Mouse (Mus musculus) liver, embryonic 15.5 days (tissue): Measurements from ENCODE around the gene Tbca. TPM values are rescaled to one million over a fixed set of nuclear protein-coding genes. Genes with fewer than 3 reads are reported as not detected.

Source experiments
- ATAC-seq: fragments of 200-750 bp; cut with Nextera tagmentation; 2 replicates; pipeline ENCODE4 v1.8.0; 2017; ENCODE audit warnings: moderate number of reproducible peaks, mild to moderate bottlenecking, moderate library complexity; ENCODE audit not compliant: insufficient read depth
- H3K27ac ChIP-seq: fragments of 300-500 bp; sonication (generic); replicated peaks from 2 replicates; pipeline ENCODE4 v1.5.1; 2015; ENCODE audit warnings: mild to moderate bottlenecking, inconsistent platforms
- H3K27me3 ChIP-seq: fragments of 300-500 bp; sonication (generic); 2 replicates; pipeline ENCODE4 v1.6.1; 2015; ENCODE audit warnings: mild to moderate bottlenecking, inconsistent platforms
- H3K36me3 ChIP-seq: fragments of 300-500 bp; sonication (generic); replicated peaks from 2 replicates; pipeline ENCODE4 v1.6.1; 2015; ENCODE audit warnings: moderate library complexity, mild to moderate bottlenecking, inconsistent platforms
- H3K4me1 ChIP-seq: fragments of 300-500 bp; sonication (generic); replicated peaks from 2 replicates; pipeline ENCODE4 v1.6.1; 2015; ENCODE audit warnings: inconsistent platforms
- H3K4me2 ChIP-seq: fragments of 300-500 bp; sonication (generic); 2 replicates; pipeline ENCODE4 v1.6.1; 2015; ENCODE audit warnings: moderate library complexity, mild to moderate bottlenecking, inconsistent platforms
- H3K4me3 ChIP-seq: fragments of 300-500 bp; sonication (generic); replicated peaks from 2 replicates; pipeline ENCODE4 v1.5.1; 2015; ENCODE audit warnings: mild to moderate bottlenecking, inconsistent platforms
- H3K9ac ChIP-seq: fragments of 300-500 bp; sonication (generic); 2 replicates; pipeline ENCODE4 v1.6.1; 2015; ENCODE audit warnings: moderate library complexity, mild to moderate bottlenecking, inconsistent platforms
- H3K9me3 ChIP-seq: fragments of 300-500 bp; sonication (generic); replicated peaks from 2 replicates; pipeline ENCODE4 v1.6.1; 2016; ENCODE audit warnings: inconsistent platforms
- WGBS: fragments of 180-500 bp; shearing (Covaris S2); methylation state at CpG from one replicate; pipeline ENCODE4 v1.1.7; 2015; ENCODE audit warnings: mixed read lengths; ENCODE audit not compliant: insufficient replicate concordance; 5-methylcytosine and 5-hydroxymethylcytosine counted together
- polyA plus RNA-seq: library from polyadenylated mRNA; unstranded; fragments of >200 nt; fragmentation: Nextera tagmentation; extraction: Ambion mirVana; gene quantifications from 2 replicates; pipeline ENCODE4 v1.2.1, GENCODE M21; 2015

Tbca gene
- polyA plus RNA-seq, 1 experiment from 2014 or later = 86.2 TPM

- no peaks in the 10 kb centered on the region for H3K9me3 ChIP-seq
- H3K27ac ChIP-seq = no peak overlapping the region
- H3K36me3 ChIP-seq = 0 out of 2 replicates have a peak, but pooled peaks cover 3% of the 10 kb centered on the region
- H3K4me1 ChIP-seq = no peaks in the 10 kb centered on the region
- no peak overlapping the region for H3K4me2 ChIP-seq
- WGBS = 50% methylated on average over 7 of the region's 7 CpGs
- no peaks in the 10 kb centered on the region; the same call in 1 of the 2 replicates for H3K27me3 ChIP-seq
- no peak for ATAC-seq
- H3K9ac ChIP-seq = no peak overlapping the region
- H3K4me3 ChIP-seq = no peak overlapping the region
These were observed 59.2 kb downstream of the Tbca start for GRCm38 (mm10) chr13:94847870-94848269.

DNA sequence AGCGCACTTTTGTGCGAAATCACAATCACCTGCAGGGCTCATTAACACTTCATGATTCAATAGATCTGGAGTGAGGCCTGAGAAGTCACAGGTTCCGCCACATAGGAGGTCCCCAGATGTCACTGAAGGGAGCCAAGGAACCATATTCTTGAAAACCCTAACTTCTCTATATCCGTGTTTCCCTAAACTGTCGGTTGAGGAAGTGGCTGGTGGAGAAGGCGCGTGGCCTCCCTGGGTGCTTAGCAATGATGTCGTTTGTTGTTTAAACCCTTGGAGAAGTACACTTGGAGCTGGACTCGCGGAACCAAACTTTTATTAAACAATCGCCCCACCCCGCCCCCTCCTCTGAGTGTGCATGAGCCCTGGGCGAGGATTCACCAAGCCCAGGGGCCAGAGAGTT is 60.6 kb downstream of the Tbca start:
- Histone ChIP-seq H3K9me3 (no peaks in the 10 kb centered on the region), H3K9ac (no peak overlapping the region), H3K27me3 (no peaks in the 10 kb centered on the region; the same call in 1 of the 2 replicates), H3K4me2 (no peak overlapping the region), H3K4me3 (no peak overlapping the region), H3K4me1 (no peaks in the 10 kb centered on the region), H3K36me3 (no peaks in the 10 kb centered on the region), H3K27ac (no peak overlapping the region)
- ATAC-seq = no peak
- 42% methylated on average over 13 of the region's 13 CpGs for WGBS

DNA sequence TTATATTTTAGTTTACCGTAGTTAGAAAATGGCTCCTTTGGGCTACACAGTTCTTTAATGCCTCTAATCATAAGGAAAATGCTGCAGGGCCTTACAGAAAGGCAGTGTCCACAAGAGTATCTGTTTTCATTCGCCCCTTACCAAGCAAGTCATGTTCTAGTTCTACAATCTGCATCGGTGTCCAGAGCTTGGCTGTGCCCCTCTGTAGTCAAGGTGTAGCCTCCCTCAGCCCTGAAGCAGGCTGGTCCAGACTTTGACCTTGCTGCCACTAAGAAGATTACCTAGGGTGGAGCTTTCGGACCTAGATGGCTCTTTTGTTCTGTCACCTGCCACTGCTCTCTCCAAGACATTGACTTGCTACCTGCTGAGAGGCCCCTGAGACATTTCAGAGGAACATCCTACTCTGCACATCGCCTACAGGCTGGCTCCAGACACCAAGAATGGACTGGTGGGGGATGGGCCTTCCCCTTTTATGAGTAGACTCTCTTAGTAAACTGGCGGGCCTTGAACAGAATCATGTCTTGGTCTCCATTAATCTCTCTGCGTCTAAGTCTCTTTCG is 69.4 kb downstream of the Tbca start:
- peaks cover 26% of the 10 kb centered on the region for H3K27me3 ChIP-seq
- no peaks in the 10 kb centered on the region for H3K9me3 ChIP-seq
- no peaks in the 10 kb centered on the region for H3K4me1 ChIP-seq
- H3K4me3 ChIP-seq = no peak overlapping the region
- no peak overlapping the region for H3K4me2 ChIP-seq
- 57% methylated on average over 8 of the region's 8 CpGs for WGBS
- H3K36me3 ChIP-seq = no peaks in the 10 kb centered on the region
- no peak for ATAC-seq
- H3K27ac ChIP-seq = no peak overlapping the region
- no peak overlapping the region for H3K9ac ChIP-seq

- H3K4me1 ChIP-seq = no peaks in the 10 kb centered on the region
- H3K4me3 ChIP-seq = no peak overlapping the region
- no peaks in the 10 kb centered on the region for H3K36me3 ChIP-seq
- peaks cover 36% of the 10 kb centered on the region for H3K27me3 ChIP-seq
- H3K9ac ChIP-seq = no peak overlapping the region
- no peaks in the 10 kb centered on the region for H3K9me3 ChIP-seq
- ATAC-seq = no peak
- H3K4me2 ChIP-seq = no peak overlapping the region
- no peak overlapping the region for H3K27ac ChIP-seq
- WGBS = 62% methylated on average over 8 of the region's 8 CpGs
These were observed 70.5 kb downstream of the Tbca start for GRCm38 (mm10) chr13:94859256-94859655.

DNA sequence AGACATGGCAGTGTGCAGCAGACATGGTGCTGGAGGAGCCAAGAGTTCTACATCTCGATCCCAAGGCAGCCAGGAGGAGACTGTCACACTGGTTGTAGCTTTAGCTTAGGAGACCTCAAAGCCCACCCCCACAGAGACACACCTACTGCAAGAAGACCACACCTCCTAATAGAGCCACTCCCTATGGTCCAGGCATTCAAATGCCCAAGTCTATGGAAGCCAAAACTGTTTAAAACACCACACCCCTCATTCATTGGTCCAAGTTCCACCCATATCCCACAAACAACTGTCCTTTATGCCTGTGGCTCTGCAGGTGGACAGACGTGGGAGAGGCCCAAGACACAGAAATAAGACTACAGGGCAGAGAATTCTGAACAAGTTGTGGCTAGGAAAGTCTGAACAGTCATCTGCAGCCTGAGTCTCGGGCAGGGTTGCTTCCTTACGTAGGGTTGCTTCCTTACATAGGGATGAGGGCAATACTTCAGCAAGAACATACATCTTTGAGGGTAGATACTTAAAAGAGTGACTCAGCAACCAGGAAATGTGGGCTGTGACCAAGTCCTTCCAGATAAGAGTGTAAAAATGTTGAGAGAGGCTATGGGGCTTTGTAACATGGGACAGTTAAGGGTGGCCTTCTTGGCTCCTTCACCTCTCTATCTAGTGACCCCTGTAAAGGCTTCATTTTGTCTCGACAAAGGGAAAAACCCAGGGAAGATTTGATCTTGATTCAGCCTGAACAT is 74.0 kb downstream of the Tbca start:
- Histone ChIP-seq H3K9ac (no peak overlapping the region), H3K36me3 (no peaks in the 10 kb centered on the region), H3K27me3 (peaks cover 64% of the 10 kb centered on the region), H3K27ac (no peak overlapping the region), H3K4me3 (no peak overlapping the region), H3K4me1 (no peaks in the 10 kb centered on the region), H3K9me3 (no peaks in the 10 kb centered on the region), H3K4me2 (no peak overlapping the region)
- no peak for ATAC-seq
- 22% methylated on average over 5 of the region's 5 CpGs for WGBS

- no peak for ATAC-seq
- Histone ChIP-seq H3K27me3 (peaks cover 97% of the 10 kb centered on the region), H3K4me1 (peaks cover 7% of the 10 kb centered on the region), H3K27ac (no peak overlapping the region), H3K4me2 (no peak overlapping the region), H3K9ac (no peak overlapping the region), H3K4me3 (no peak overlapping the region), H3K9me3 (no peaks in the 10 kb centered on the region), H3K36me3 (no peaks in the 10 kb centered on the region)
- WGBS = 22% methylated on average over 2 of the region's 2 CpGs
These were observed 78.2 kb downstream of the Tbca start for GRCm38 (mm10) chr13:94866906-94867305.

- Histone ChIP-seq H3K9me3 (no peaks in the 10 kb centered on the region), H3K27ac (no peak overlapping the region), H3K4me1 (peaks cover 7% of the 10 kb centered on the region), H3K4me2 (no peak overlapping the region), H3K36me3 (no peaks in the 10 kb centered on the region), H3K9ac (no peak overlapping the region), H3K27me3 (peaks cover 98% of the 10 kb centered on the region), H3K4me3 (no peak overlapping the region)
- no peak for ATAC-seq
- 39% methylated on average over 4 of the region's 4 CpGs for WGBS
These were observed 79.1 kb downstream of the Tbca start for GRCm38 (mm10) chr13:94867772-94868171.

DNA sequence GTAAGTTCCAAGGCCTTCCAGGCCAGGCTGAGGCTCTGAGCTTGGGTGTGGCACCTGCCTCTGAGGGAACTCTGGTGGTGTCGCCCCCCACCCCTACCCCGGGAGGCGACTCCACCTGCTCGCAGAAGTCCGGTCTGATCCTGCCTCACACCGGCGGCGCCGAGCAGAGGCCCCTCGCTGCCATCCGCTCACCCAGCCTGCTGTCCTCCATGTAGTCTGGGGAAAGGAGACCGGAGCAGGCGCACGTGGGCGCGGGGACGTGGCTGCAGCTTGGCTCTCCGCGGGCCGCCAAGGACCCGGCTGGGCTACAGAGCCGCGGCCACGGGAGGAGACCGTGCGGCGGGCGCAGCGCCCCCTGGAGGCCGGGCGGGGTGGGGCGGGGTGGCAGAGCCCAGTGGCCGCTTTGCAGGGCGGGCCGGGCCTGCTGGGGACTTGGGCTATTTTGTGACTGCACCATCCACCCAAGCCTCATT is 79.8 kb downstream of the Tbca start:
- H3K4me3 ChIP-seq = peak overlapping the region; percentile 39
- H3K4me2 ChIP-seq = peak overlapping the region; percentile 64
- H3K9ac ChIP-seq = no peak overlapping the region
- no peaks in the 10 kb centered on the region for H3K36me3 ChIP-seq
- no peaks in the 10 kb centered on the region for H3K9me3 ChIP-seq
- under 1% methylated on average over 35 of the region's 35 CpGs for WGBS
- ATAC-seq = no peak
- peaks cover 98% of the 10 kb centered on the region for H3K27me3 ChIP-seq
- H3K4me1 ChIP-seq = peaks cover 7% of the 10 kb centered on the region
- no peak overlapping the region for H3K27ac ChIP-seq

- no peaks in the 10 kb centered on the region for H3K9me3 ChIP-seq
- no peak for ATAC-seq
- H3K4me3 ChIP-seq = no peak overlapping the region
- H3K27me3 ChIP-seq = peaks cover 100% of the 10 kb centered on the region
- no peaks in the 10 kb centered on the region for H3K36me3 ChIP-seq
- peaks cover 7% of the 10 kb centered on the region for H3K4me1 ChIP-seq
- H3K4me2 ChIP-seq = no peak overlapping the region
- WGBS = 5% methylated on average over 8 of the region's 8 CpGs
- no peak overlapping the region for H3K9ac ChIP-seq
- H3K27ac ChIP-seq = no peak overlapping the region
These were observed 80.8 kb downstream of the Tbca start for GRCm38 (mm10) chr13:94869541-94869940.

DNA sequence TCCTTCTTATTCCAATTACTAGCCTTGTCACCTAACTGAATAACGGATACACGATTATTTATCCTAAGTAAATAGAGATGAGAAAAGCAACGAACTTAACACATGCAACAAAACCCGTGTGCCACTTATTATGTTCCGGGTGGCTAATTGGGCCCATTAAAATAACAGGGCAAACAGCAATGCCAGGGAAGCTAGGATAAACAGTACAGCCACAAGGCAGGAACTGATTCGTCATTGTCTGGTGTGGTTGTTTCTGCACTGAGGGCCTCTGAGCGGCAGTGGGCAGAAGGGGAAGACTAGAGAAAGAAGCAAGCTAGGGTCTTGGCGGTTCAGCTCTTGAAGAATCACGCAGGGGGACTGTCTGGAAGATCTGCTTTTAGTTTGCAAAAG is 81.4 kb downstream of the Tbca start:
- 4% methylated on average over 9 of the region's 9 CpGs for WGBS
- Histone ChIP-seq H3K9ac (no peak overlapping the region), H3K4me3 (no peak overlapping the region), H3K36me3 (no peaks in the 10 kb centered on the region), H3K4me1 (peaks cover 7% of the 10 kb centered on the region), H3K27me3 (peaks cover 100% of the 10 kb centered on the region), H3K27ac (no peak overlapping the region), H3K4me2 (no peak overlapping the region), H3K9me3 (no peaks in the 10 kb centered on the region)
- ATAC-seq = no peak

- 1% methylated on average over 21 of the region's 21 CpGs for WGBS
- ATAC-seq = no peak
These were observed 81.9 kb downstream of the Tbca start for GRCm38 (mm10) chr13:94870461-94871186.

More at GRCm38 (mm10) chr13:94870461-94871186, 81.9 kb downstream of the Tbca start:
- Histone ChIP-seq H3K27ac (no peak overlapping the region), H3K27me3 (peaks cover 100% of the 10 kb centered on the region), H3K4me1 (peaks cover 7% of the 10 kb centered on the region), H3K9me3 (no peaks in the 10 kb centered on the region), H3K36me3 (no peaks in the 10 kb centered on the region), H3K4me2 (no peak overlapping the region), H3K9ac (no peak overlapping the region), H3K4me3 (no peak overlapping the region)
